Mouse (Mus musculus) ES-E14 (cell line): ENCODE results near the gene Fbxw4. TPM values are rescaled to one million over a fixed set of nuclear protein-coding genes. Genes with fewer than 3 reads are reported as not detected.

Experiments
- DNase-seq: peaks from one replicate; pipeline ENCODE4 v3.0.0-alpha.2; 2013; ENCODE audit warnings: low read depth, low spot score
- H3K27ac ChIP-seq: 2 replicates; pipeline ENCODE4 v1.5.1; 2012; ENCODE audit warnings: low read depth, mild to moderate bottlenecking, low read length, moderate library complexity, mixed read lengths; ENCODE audit not compliant: poor library complexity, insufficient read depth, severe bottlenecking
- H3K36me3 ChIP-seq: 2 replicates; pipeline ENCODE4 v1.6.1; 2012; ENCODE audit warnings: mild to moderate bottlenecking, low read length, moderate library complexity, mixed read lengths; ENCODE audit not compliant: control insufficient read depth, poor library complexity, insufficient read depth, severe bottlenecking
- H3K4me1 ChIP-seq, 2 experiments: fragments of 150-350 bp in 1 of 2; sonication (generic) in 1 of 2; 2 replicates each; pipeline ENCODE4 v1.6.1; 2012; ENCODE audit warnings: low read length in 2 of 2, mild to moderate bottlenecking in 1 of 2, mixed read lengths in 1 of 2; ENCODE audit not compliant: control insufficient read depth in 2 of 2, insufficient read depth in 2 of 2, poor library complexity in 1 of 2
- H3K4me3 ChIP-seq, 2 experiments: fragments of 150-350 bp in 1 of 2; sonication (generic) in 1 of 2; 2 replicates each; pipeline ENCODE4 v1.5.1; 2012; ENCODE audit warnings: low read length in 2 of 2, low read depth in 1 of 2, mild to moderate bottlenecking in 1 of 2, mixed read lengths in 1 of 2; ENCODE audit not compliant: insufficient read depth in 1 of 2, poor library complexity in 1 of 2, severe bottlenecking in 1 of 2
- H3K9ac ChIP-seq: 2 replicates; pipeline ENCODE4 v1.6.1; 2012; ENCODE audit warnings: low read depth, mild to moderate bottlenecking, low read length, mixed read lengths; ENCODE audit not compliant: poor library complexity, insufficient read depth, severe bottlenecking
- H3K9me3 ChIP-seq: fragments of 150-350 bp; sonication (generic); 2 replicates; pipeline ENCODE4 v1.6.1; 2012; ENCODE audit warnings: low read depth, mild to moderate bottlenecking, low read length; ENCODE audit not compliant: control insufficient read depth, insufficient read depth
- CHD2 ChIP-seq: IDR thresholded peaks from 2 replicates; pipeline ENCODE4 v1.6.1; 2014; ENCODE audit warnings: mild to moderate bottlenecking, low read depth, low read length, inconsistent platforms
- HCFC1 ChIP-seq: IDR thresholded peaks from 2 replicates; pipeline ENCODE4 v1.6.1; 2012; ENCODE audit warnings: low read length, inconsistent platforms, borderline replicate concordance; ENCODE audit not compliant: insufficient read depth
- MAFK ChIP-seq: IDR thresholded peaks from 2 replicates; pipeline ENCODE4 v1.6.1; 2014; ENCODE audit warnings: mild to moderate bottlenecking, low read depth, low read length, inconsistent platforms; ENCODE audit not compliant: insufficient read depth
- ZC3H11A ChIP-seq: IDR thresholded peaks from 2 replicates; pipeline ENCODE4 v1.6.1; 2012; ENCODE audit warnings: low read depth, mild to moderate bottlenecking, inconsistent platforms, low read length, borderline replicate concordance
- ZNF384 ChIP-seq: IDR thresholded peaks from 2 replicates; pipeline ENCODE4 v1.6.1; 2012; ENCODE audit warnings: low read depth, low read length, inconsistent platforms
- in situ Hi-C, 2 experiments: fragments of 600-800 bp; cut with MboI; formaldehyde crosslinking; loops; one replicate each; pipeline ENCODE4 v1.15.1; 2025; ENCODE audit warnings: low sequenced_read_pairs in 2 of 2, inconsistent platforms in 1 of 2; ENCODE audit not compliant: unreplicated experiment in 2 of 2
- total RNA-seq: library from RNA; depleted of rRNA; stranded (reverse); fragments of 300-350 nt; gene quantifications from 2 replicates; pipeline ENCODE4 v1.2.3, GENCODE M21; 2012

Fbxw4 gene
- total RNA-seq, 1 experiment: 6.3 TPM

GRCm38 (mm10) chr19:45694056-45694455 is 33.9 kb upstream of the Fbxw4 start:
- in situ Hi-C loops: no loop called here
- H3K36me3 ChIP-seq: no peaks in the 10 kb centered on the region
- peak; percentile 62 for DNase-seq
- no peak overlapping the region for H3K9ac ChIP-seq
- H3K9me3 ChIP-seq: no peaks in the 10 kb centered on the region
- H3K4me3 ChIP-seq: no peak overlapping the region
- no peak overlapping the region for H3K27ac ChIP-seq
- no peak for TF ChIP-seq MAFK
- no peak for TF ChIP-seq ZNF384
- no peak for TF ChIP-seq HCFC1
- no peak for TF ChIP-seq ZC3H11A
- no peak for TF ChIP-seq CHD2
- H3K4me1 ChIP-seq: peaks cover 0 to 6% of the 10 kb centered on the region in 2 experiments; a peak in 1 of 4 replicates

GRCm38 (mm10) chr19:45692211-45692610 is 32.1 kb upstream of the Fbxw4 start:
- Histone ChIP-seq H3K4me1 (peaks cover 0 to 6% of the 10 kb centered on the region in 2 experiments; a peak in 1 of 4 replicates), H3K9ac (no peak overlapping the region), H3K36me3 (no peaks in the 10 kb centered on the region), H3K27ac (no peak overlapping the region), H3K4me3 (no peak overlapping the region), H3K9me3 (no peaks in the 10 kb centered on the region)
- TF ChIP-seq CHD2 (no peak), MAFK (no peak), ZNF384 (no peak)
- DNase-seq: no peak
- in situ Hi-C loops: no loop called here

DNA sequence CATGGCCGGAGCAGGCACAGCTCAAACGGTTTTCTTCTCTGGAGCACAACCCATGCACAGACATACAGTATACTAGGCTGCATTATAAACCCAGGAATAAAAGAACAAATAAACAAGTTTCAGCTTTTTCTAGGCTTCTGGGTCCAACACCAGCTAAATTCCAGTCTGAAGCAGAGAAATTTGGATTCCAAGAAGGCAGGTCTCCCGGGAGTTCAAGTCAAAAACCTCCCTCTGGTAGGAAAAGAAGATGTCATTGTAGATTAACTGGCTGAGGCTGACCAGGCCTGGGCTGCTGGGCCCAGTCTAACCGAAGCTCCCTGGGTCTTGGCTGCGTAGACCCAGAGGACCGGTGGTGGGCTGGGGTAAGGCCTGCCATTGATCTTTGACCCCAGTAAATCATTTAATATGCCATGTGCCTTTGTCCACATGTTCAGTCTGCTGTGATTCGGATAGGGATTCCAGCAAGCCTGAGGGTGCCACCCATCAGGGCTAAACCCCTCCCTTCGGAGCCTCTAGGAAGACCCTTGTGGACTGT is 31.0 kb upstream of the Fbxw4 start:
- H3K4me1 ChIP-seq: peaks cover 0 to 6% of the 10 kb centered on the region in 2 experiments; a peak in 1 of 4 replicates
- no peak overlapping the region for H3K9ac ChIP-seq
- TF ChIP-seq CHD2: no peak
- TF ChIP-seq ZNF384: no peak
- no peak for TF ChIP-seq MAFK
- no peak for TF ChIP-seq HCFC1
- TF ChIP-seq ZC3H11A: no peak
- H3K9me3 ChIP-seq: no peaks in the 10 kb centered on the region
- in situ Hi-C loops: no loop called here
- no peak overlapping the region for H3K4me3 ChIP-seq
- no peaks in the 10 kb centered on the region for H3K36me3 ChIP-seq
- no peak for DNase-seq
- H3K27ac ChIP-seq: no peak overlapping the region

DNA sequence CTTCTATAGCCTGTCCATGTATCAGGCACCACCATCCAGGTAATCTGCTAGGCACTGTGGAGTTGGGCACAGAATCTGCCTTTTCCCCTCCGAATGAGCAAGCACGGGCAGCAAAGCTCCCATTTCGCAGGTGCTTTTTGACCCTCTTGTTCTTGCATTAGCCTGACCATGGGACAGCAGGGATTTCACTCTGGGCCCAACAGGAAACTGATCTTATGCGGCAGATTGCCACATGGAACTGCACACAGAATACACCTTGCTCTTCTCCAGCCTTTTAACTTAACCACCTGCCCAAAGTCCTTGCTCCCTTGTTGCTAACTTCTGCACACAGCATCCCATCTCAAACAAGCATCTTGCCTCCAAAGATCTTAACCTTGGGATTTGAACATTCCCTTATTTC is 26.9 kb upstream of the Fbxw4 start:
- Histone ChIP-seq H3K27ac (no peak overlapping the region), H3K4me3 (no peak overlapping the region), H3K9me3 (no peaks in the 10 kb centered on the region), H3K9ac (no peak overlapping the region), H3K36me3 (no peaks in the 10 kb centered on the region), H3K4me1 (no peaks in the 10 kb centered on the region)
- TF ChIP-seq ZNF384: no peak
- TF ChIP-seq HCFC1: no peak
- no peak for TF ChIP-seq ZC3H11A
- no peak for TF ChIP-seq MAFK
- TF ChIP-seq CHD2: no peak
- in situ Hi-C loops: no loop called here
- no peak for DNase-seq

GRCm38 (mm10) chr19:45683676-45684075 is 23.6 kb upstream of the Fbxw4 start:
- Histone ChIP-seq H3K4me3 (no peak overlapping the region), H3K27ac (no peak overlapping the region), H3K9ac (no peak overlapping the region), H3K9me3 (no peaks in the 10 kb centered on the region), H3K4me1 (no peaks in the 10 kb centered on the region), H3K36me3 (no peaks in the 10 kb centered on the region)
- no peak for DNase-seq
- TF ChIP-seq ZC3H11A: no peak
- TF ChIP-seq HCFC1: no peak
- no peak for TF ChIP-seq MAFK
- no peak for TF ChIP-seq ZNF384
- no peak for TF ChIP-seq CHD2
- in situ Hi-C loops: no loop called here
